Mouse (Mus musculus) thymus, adult 2 months (tissue): ENCODE results near the gene Med26.

Experiments used
- CTCF ChIP-seq: fragments of 200-500 bp; IDR thresholded peaks from 2 replicates; pipeline ENCODE4 v1.5.1; 2012; ENCODE audit warnings: mild to moderate bottlenecking, control low read depth, low read length, moderate library complexity, borderline replicate concordance; ENCODE audit not compliant: control insufficient read depth, poor library complexity, insufficient read depth; ENCODE audit errors: extremely low read depth
- POLR2A ChIP-seq: fragments of 200-500 bp; IDR thresholded peaks from 2 replicates; pipeline ENCODE4 v1.6.1; 2012; ENCODE audit warnings: mild to moderate bottlenecking, low read length, control low read depth, moderate library complexity; ENCODE audit not compliant: control insufficient read depth, poor library complexity, insufficient read depth; ENCODE audit errors: extremely low read depth

- TF ChIP-seq POLR2A (no peak), CTCF (no peak)
These were observed 17.9 kb upstream of the Med26 start for GRCm38 (mm10) chr8:72565970-72566369.
